Mouse (Mus musculus): ENCODE data around the gene Gm37240.
"Not testable (repeated sequence)": the region's sequence is repeated elsewhere in the genome, so short reads cannot be mapped to it uniquely, and the experiment has no call there.

The Gm37240 gene

DNA sequence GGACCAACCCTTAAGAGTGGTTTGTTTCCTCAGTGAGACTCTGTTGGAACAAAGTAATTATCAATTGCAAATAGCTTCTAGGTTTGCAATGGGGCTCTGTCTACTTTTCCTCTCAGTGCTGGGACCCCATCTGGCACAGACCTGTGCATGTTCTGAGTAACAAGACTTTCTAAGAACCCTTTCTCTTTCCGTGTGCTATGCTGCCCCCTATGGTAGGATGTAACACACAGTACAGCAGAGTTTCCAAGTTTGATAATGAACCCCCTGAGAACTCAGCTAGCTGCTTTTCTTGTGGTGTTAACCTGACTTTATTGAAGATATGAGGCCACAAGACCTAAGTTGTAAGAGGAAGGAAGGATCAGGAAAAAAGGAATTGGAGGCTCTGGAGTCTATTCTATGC lies 980.8 kb downstream of the Gm37240 start:
- DNase-seq (ENCODE audit: low spot score in 2 of 2), result no peak

DNA sequence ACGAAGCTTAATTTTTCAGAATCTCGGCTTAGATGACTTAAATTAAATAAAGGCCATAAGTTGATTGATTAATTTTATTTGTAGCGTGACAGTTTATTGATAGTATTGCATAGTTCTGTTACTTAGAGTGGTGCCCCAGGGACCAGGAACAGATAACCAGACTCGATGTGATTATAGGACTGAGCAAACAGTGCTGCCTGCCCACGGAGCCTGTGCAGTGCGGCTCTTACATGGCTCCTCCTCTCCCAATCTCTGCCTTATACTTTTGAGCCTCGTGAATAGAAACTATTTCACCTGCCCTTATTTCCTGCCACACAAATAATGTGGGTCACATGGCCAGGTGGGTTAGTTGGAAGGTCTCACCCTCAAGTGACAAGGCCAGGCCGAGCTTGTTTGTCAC lies 989.4 kb downstream of the Gm37240 start:
- DNase-seq (ENCODE audit: low spot score in 2 of 2), result no peak

DNA sequence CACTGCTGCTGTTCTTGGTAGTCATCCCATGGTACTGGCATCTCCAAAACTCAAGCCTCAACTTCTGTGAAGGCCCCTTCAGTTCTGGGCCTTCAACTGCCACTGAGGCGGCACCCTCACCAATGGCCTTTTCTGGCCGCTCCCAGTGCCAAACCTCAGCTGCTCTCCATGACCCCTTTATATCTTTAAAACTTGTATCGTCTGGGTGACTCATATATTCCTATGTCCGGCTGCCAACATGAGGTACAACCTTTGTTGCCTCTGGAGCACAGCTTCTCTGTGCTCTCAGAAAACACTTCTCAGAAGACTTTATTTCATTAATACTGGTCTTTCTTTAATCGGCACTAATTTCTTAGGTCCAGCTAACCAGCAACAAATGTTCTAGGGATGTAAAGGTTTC lies 996.3 kb downstream of the Gm37240 start:
- peak in 1 of 2 experiments; percentile 13 for DNase-seq (ENCODE audit: low spot score in 2 of 2)

DNA sequence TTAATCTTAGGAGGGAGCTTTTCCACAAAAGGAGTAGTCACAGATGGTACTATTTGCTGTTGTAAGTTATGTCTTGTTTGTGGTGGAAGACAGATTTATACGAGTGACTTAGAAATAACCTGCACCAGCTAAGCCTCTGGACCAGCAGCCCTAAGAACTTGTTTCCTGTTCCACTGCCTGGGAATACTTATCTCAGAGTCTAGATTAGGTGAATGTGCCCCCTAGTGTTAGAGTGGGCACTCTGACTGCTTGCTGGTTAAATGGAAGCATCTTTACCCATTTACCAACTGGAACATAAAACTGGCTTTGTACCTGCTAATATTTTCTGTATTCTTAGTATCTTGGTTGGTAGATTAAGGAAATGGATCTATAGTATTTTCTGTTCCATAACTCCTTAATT lies 997.7 kb downstream of the Gm37240 start:
- peak in 1 of 2 experiments; percentile 25 for DNase-seq (ENCODE audit: low spot score in 2 of 2)

DNA sequence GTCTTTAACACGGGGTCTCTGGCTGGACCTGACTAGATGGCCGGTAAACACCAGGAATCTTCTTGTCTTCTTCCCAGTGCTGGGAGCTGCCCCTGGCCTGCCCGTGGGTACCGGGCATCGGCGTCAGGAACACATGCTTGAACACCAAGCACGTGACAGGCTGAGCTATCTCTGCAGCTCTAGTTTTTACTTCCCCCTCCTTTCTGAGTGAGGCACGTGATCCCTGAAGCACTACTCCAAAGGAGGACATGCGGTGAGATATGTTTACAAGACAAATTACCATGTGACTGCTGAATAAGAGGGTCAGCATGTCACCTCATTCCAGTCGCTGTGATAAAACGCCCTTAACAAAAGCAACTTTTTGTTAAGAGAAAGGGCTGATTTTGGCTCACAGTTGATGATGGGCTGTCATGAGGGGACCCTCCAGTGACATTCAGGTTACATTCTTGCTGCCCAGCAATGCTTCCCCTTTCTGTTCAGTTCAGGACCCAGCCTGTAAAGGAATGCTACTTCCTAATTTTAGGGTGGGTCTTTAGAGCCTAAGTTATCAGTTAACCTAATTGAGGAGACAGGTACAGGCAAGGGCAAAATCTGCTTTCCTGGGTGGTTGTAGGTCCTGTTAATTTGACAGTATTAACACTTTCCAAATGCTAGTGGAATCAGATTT lies 1003.4 kb downstream of the Gm37240 start:
- peak; percentile 40 to 43 for DNase-seq (ENCODE audit: low spot score in 2 of 2)

DNA sequence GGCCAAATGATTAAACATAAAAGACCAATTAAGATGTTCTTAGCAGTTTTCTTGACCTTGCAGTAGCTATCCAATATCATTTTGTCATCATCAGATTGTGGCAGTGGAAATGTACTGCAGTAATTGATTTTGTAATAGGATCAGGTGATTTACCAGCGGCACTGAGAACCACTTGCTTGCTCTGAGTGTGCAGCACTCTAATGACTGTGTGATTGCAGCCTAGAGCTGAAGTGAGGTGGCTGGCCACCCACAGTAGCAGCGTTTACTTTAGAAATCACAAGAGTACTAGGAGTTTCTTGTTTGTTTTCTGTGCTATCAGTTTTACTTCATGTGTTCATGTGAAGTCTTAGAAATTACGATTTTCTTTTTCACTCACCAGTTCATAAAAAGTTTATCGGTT lies 1011.1 kb downstream of the Gm37240 start:
- DNase-seq (ENCODE audit: low spot score in 2 of 2), result no peak

DNA sequence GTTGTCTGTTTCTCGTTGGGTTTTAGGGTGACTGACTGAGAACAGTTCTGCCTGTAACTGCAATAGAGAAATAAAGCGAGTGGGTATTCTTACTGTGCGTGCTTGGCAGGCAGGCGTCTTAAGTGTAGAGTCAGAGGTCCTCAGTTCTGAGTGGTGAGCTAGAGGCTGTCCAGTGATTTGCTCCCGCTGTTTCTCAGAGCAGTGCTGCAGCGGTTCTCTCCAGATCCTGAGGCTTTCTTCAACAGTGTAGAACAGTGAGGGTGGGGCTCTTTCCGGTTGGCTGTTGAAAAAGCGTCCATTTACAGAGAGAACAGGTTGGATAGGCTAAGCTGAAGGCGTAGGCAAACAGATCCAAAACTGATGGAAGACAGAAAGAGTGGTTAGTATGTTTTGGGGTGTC lies 1012.0 kb downstream of the Gm37240 start:
- DNase-seq (ENCODE audit: low spot score in 2 of 2), result no peak

DNA sequence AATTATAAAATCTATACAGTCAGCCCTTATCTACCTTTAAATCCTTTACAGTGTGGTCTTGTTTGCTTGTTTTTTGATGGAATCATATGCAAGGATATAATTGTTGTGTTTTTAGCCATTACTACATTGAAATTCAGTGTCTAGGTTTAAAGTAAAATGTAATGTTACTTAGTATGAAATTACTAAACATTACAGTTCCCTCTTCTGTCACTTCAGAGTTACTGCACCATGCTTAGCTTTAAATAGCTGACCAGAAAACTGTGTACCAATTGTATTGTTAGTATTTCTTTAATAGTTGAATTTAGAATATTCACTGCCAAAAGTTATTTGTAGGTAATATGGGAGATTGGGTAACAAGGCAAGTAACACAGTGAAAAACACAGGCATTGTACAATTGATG lies 1017.2 kb downstream of the Gm37240 start:
- DNase-seq (ENCODE audit: low spot score in 2 of 2), result no peak

DNA sequence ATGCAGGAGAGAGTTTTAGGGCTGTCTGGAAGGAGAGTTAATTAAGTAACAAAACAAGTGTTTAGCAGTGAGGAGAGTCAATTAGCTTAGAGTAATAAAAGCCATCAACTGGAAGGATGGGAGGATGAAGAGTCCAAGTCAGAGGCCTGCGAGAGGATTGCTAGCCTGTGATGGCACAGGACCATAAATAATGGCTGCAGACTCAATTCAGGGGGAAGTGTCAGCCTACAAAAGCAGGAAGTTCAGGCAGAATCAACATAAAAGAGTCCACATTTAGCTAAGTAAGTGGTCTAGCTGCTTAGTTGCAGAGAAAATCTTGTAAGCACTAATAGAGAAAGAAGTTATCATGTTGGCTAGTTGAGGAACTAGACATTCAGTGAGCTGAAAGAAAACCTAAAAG lies 1019.3 kb downstream of the Gm37240 start:
- DNase-seq (ENCODE audit: low spot score in 2 of 2), result no peak

DNA sequence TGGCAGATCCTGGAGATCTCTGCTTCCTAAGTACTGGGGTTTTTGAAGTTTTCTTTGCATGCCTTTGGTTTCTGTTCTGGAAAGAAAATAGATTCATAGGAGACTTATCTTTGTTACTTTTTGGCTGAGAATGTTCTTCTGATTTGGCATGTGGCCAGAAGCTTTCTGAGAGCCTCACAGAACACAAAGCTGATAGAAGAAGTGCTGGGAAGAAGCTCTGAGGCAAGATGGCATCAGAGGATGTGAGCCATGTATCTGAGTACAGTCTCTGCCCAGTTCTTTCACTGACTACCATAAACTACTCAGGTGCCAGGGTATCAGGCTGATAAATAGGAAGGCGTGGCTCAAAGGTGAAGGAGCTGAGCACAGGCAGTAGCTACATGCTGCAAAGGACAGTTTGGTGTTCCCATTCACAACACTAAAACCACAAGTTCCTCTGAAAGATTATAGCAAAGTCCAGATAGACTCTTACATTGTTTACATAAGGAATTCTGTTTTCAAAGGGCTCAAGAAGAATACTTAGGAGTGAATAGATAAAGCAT lies 1019.8 kb downstream of the Gm37240 start:
- no peak for DNase-seq (ENCODE audit: low spot score in 2 of 2)

DNA sequence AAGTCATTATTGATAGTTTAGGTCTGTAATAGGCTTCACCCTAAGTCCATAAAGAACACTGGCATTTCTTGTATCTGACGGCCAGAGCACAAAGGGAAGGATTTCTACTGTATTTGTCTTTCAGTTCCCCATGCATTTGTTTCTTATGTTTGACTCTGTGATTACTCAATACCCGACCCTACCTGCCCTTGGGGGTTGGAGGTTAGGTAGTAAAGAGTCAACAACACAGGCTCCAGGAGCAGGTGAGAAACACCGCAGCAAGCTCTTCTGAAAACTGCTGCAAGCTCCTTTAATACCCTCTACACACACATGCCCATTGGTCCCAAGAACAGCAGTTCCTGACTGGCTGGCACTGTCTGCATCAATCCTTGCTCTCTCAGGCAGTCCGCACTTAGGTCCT lies 1020.5 kb downstream of the Gm37240 start:
- no peak for DNase-seq (ENCODE audit: low spot score in 2 of 2)

DNA sequence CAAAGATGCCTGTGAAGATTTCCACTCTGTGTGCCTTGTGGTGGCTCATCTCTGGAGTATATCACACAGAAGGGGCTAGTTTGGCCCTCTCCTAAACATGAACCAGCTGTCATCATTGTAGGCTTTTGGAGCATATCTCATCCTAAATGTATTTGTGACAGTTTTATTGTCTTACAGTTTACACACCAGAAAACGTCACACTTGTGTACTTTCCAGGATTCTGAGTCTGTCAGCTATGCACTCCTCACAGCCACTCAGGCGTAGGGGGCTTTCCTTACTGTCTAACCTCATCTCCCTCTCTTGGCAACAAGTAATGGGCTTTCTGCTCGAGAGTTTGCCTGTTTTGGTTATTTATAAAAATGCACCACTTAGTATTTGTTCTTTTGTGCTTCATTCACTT lies 1021.6 kb downstream of the Gm37240 start:
- DNase-seq (ENCODE audit: low spot score in 2 of 2), result no peak

DNA sequence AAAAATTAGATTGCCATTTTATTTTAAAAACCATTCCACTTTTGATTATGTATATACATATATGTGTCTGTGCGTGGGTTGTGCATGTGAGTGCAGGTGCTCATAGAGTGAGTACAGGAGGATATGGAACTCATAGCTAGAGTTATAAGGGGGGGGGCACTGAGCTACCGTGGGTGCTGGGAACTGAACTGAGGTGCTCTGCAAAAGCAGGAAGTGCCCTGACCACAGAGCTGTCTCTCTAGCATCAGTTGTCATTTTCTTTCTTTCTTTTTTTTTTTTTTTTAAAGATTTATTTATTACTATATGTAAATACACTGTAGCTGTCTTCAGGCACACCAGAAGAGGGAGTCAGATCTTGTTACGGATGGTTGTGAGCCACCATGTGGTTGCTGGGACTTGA lies 1025.5 kb downstream of the Gm37240 start:
- DNase-seq (ENCODE audit: low spot score in 2 of 2), result not testable (repeated sequence)

DNA sequence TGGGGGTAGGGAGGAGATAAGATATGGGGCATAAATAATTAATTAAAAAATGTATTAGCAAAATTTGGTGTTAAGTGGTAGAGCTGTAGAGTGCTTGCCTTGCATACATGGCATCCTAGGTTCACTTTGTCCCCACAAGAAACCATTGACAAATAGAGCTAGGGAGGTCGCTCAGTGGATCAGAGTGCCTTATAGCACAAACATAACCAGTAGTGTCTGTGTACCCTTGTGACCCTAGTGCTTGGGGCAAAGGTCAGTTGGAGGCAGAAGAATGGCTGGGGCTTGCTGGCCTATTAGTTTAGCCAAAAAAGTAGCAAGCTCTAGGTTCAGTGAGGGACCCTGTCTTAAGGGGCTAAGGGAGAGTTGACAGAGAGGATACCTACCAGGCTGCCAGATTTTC lies 1026.6 kb downstream of the Gm37240 start:
- no peak for DNase-seq (ENCODE audit: low spot score in 2 of 2)

DNA sequence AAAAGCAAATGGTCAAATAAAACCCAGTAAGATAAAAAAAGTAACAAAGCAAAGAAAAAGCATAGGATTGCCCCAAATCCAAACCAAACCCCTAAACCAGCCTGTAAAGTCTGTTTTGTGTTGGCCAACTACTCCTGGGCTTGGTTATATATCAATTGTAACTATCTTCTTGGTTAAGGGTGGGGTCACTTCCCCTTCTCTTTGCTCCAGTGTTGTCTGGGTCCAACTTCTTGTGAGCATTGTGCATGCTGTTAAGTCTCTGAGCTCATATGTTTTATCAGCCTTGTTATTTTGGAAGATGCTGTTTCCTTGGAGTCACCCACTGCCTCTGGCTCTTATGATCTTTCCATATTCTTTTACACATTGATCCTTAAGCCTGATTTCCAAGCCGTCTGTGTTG lies 1032.9 kb downstream of the Gm37240 start:
- DNase-seq (ENCODE audit: low spot score in 2 of 2), result no peak

DNA sequence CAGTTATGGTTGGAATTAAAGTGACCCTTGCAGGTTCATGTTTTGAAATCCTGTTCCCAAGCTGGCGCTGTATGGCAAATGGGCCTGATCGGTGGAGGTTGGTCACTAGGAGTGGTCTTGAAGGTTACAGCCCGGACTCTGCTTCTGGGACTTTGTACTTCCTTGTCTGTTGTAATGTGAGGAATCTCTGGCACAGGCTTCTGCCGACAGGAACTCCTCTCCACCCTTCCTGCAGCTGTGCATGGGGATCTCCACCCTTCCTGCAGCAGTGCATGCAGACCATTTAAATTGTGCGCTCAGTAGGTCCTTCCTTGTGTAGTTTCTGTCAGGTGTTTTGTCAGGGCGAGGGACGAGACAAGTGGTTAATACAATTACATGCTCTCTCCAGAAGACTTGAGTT lies 1034.4 kb downstream of the Gm37240 start:
- peak; percentile 75 to 89 for DNase-seq (ENCODE audit: low spot score in 2 of 2)

DNA sequence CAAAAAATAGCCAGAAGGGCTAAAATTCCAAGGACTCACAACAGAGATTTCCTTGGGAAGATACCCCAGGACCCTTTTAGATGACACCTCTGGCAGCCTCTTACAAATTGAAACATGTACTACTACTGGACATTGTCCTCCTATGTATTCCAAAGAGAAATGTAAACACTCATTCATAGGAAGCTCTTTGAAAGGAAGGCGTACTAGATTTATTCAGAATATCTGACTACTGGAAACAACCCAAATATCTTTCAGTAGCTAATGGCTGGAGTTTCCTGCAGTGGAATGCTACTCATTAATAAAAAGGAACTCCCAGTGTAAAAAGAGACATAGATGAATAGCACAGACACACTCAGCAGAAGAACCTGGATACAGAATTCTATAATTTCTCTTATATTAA lies 1035.5 kb downstream of the Gm37240 start:
- DNase-seq (ENCODE audit: low spot score in 2 of 2), result no peak

DNA sequence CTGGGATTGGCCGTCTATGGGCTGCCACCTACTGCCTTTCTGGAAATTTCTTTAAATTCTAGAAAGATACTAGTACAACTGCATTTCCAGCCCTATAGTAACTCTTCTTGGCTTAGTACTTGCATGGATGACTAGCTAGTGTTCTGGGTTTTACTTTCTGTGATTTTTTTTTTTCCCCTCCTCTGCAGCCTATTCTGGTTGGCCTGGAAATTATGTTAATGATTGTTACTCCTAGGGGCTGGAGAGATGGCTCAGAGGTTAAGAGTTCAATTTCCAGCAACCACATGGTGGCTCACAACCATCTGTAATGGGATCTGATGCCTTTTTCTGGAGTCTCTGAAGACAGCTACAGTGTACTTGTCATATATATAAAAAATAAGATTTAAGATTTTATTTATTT lies 1036.9 kb downstream of the Gm37240 start:
- DNase-seq (ENCODE audit: low spot score in 2 of 2), result no peak

DNA sequence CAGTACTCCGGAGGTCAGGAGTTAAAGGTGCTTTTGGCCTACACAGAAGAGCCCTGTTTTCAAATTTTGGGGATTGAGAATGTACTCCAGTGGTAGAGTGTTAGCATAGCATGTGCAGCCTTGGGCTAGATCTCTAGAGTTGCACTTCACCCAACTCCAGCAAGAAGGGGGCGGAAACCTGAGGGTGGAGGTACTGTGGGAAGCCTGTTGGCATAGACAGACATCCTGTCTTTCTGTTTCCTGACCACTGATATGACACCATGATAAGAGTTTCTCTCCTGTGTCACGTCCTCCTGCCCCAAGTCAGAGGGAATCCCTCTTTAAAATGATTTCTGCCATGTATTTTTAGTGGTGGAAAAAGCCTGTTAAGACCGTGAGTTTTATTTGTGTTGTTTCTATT lies 1038.5 kb downstream of the Gm37240 start:
- peak in 1 of 2 experiments; percentile 61 for DNase-seq (ENCODE audit: low spot score in 2 of 2)

DNA sequence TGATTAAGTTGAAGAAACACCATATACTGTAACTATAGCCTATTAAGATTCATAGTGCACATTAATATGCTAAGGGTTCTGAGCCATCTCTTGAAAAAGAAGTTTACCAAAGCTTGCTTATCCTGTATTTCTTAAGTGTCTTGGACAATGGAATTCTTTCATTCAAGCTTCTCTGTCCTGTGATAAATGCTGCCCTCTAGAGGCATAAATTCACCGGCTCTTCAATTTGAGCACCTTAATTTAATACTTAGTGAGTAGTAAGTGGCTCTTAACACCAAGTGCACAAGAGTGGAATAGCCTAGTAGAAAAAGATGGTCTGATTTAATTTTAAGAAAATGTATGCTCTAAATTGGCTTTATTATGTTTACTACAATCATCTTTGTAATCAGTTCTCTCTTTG lies 1043.7 kb downstream of the Gm37240 start:
- peak in 1 of 2 experiments; percentile 68 for DNase-seq (ENCODE audit: low spot score in 2 of 2)

DNA sequence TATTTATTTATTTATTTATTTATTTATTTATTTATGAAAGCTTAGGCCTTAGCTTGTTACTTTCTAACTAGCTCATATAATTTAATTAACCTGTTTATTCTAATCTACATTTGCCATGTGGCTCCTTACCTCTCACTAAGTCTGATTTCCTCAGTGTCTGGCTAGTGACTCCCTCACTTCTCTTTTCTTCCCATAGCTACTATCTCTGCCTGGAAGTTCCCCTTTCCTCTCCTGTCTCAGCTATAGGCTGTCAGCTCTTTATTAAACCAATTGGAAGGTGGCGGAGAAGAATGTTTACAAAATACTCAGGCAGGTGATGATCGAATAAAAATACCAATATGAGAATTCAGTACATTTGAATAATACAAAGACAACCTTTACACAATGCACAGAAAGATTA lies 1044.5 kb downstream of the Gm37240 start:
- DNase-seq (ENCODE audit: low spot score in 2 of 2), result no peak

DNA sequence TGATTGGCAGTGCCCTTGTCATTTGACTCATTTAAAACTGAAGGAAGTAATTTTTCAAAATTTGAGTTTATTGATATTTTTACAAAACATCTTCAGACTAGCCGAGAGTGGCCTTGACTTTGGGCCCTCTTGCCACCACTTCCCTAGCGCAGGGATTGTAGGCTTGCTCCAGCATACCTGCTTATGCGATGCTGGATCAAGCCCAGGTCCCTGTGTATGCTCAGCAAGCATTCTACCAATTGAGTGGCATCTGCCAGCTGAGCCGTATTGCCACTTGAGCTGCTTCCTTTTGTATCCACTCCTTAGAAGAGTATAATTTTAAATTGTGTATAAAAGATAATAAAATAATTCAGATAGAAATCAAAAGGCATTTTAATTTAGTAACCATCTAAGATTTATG lies 1046.0 kb downstream of the Gm37240 start:
- DNase-seq (ENCODE audit: low spot score in 2 of 2), result no peak

DNA sequence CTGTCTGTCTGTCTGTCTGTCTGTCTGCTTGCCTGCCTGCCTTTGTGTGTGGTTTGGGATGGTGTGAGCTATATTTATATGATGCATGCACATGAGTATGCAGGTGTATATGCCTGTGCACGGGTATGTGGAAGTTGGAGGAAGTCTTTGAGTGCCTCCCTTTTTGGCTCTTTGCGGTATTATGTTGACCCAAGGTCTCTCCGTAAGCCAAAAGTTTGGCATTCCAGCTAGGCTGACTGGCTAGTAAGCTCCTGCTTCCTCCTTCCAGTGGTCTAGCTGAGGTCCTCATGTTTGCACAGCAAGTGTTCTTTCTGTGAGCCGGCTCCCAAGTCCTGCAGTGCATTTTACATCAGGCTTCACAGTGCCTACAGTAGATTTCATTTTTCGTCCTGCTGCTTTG lies 1047.8 kb downstream of the Gm37240 start:
- DNase-seq (ENCODE audit: low spot score in 2 of 2), result no peak

DNA sequence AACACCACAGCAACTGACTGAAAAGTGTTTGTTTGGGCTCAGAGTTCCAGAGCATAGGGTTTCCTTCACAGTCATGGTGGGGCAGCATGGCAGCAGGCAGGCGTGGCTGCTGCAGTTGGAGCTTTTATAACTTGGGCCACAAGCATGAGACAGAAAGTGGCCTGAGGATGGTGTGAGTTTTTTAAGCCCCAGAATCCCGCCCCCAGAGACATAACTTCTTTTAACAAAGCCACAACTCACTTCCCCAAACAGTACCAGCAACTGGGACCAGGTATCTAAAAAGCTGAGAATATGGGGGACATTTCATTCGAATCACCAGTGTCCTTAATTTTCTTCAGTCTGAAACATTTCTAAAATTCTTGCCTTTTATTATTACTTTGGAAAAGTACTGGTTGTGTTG lies 1049.3 kb downstream of the Gm37240 start:
- no peak for DNase-seq (ENCODE audit: low spot score in 2 of 2)

Measured in heart, adult 9 months (tissue).